ENCODE assay signal across 20 mouse cellular contexts in the genomic region with DNA sequence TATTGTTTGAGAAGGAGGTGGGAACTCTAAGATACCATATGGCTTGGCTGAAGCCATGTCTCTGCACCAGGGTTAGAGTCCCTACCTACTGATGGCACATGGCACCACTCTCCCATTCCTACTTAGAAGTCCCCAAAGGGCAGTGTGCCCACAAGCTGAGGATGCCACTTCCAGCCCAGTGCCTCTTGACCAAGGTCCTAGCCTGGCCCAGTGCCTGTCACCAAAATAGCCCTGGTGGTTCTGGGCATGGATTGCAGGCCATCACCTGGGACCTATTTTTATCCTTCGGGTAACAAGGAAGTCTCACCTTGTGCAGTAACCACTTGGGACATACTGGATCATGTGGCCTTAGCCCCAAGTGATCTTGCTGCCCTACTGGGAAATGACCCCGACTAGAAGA. TPM values are rescaled to one million over a fixed set of nuclear protein-coding genes. Genes with fewer than 3 reads are reported as not detected.
A peak's percentile ranks its signal among the peaks of the same experiment; 100 is the strongest.
DNase-seq lines count a peak whose midpoint lies in the region; ATAC-seq lines count a peak whose summit lies in the region.
"Had no signal": no experiment of that assay in that cellular context is flagged by ENCODE, and none has a peak within 500 bp of the region (broad histone marks: within the 10 kb centered on the region; RNA-seq: fewer than 3 reads in every experiment).

No protein-coding gene starts in this region.

- no peaks in the 10 kb centered on the region for H3K27me3 ChIP-seq in heart, embryonic 14.5 days (ENCODE audit: control insufficient read depth, insufficient read depth, low read length)
- H3K27me3 ChIP-seq in forebrain, embryonic 13.5 days = no peaks in the 10 kb centered on the region
- H3K27me3 ChIP-seq: embryonic facial prominence, embryonic 13.5 days; limb, embryonic 13.5 days; midbrain, embryonic 12.5 days had no signal

- 53% methylated on average over 2 of the region's 2 CpGs for WGBS in heart, embryonic 14.5 days
- 74% methylated on average over 2 of the region's 2 CpGs for WGBS in forebrain, embryonic 13.5 days

- peak overlapping the region; percentile 96 to 99 for H3K27ac ChIP-seq in heart, embryonic 14.5 days (replicated peaks in 1 of 2; ENCODE audit: control insufficient read depth in 1 of 2, insufficient read depth in 1 of 2, low read depth in 2 of 2, low read length in 2 of 2)
- no peak overlapping the region for H3K27ac ChIP-seq in forebrain, embryonic 13.5 days
- H3K27ac ChIP-seq: embryonic facial prominence, embryonic 13.5 days; hindbrain, embryonic 13.5 days; limb, embryonic 13.5 days; midbrain, embryonic 12.5 days had no signal

- intact Hi-C loops in gastrocnemius, postnatal 36 days (cut with DNase I) = no loop called here

- H3K9ac ChIP-seq in heart, embryonic 14.5 days (ENCODE audit: low read length) = peak overlapping the region; percentile 76
- no peak overlapping the region for H3K9ac ChIP-seq in forebrain, embryonic 13.5 days
- H3K9ac ChIP-seq: embryonic facial prominence, embryonic 13.5 days; hindbrain, embryonic 13.5 days; limb, embryonic 13.5 days; midbrain, embryonic 12.5 days had no signal

- H3K36me3 ChIP-seq in heart, embryonic 14.5 days (ENCODE audit: control insufficient read depth, insufficient read depth, low read length) = no peaks in the 10 kb centered on the region
- no peaks in the 10 kb centered on the region for H3K36me3 ChIP-seq in forebrain, embryonic 13.5 days (ENCODE audit: poor library complexity, severe bottlenecking)
- H3K36me3 ChIP-seq: embryonic facial prominence, embryonic 13.5 days; hindbrain, embryonic 13.5 days; limb, embryonic 13.5 days; midbrain, embryonic 12.5 days had no signal

- peak overlapping the region in 1 of 2 experiments; percentile 37; a peak in 1 of 4 replicates for H3K4me3 ChIP-seq in heart, embryonic 14.5 days (ENCODE audit: control insufficient read depth in 1 of 2, insufficient read depth in 1 of 2, low read depth in 1 of 2, low read length in 2 of 2)
- H3K4me3 ChIP-seq in forebrain, embryonic 13.5 days = no peak overlapping the region
- H3K4me3 ChIP-seq: embryonic facial prominence, embryonic 13.5 days; hindbrain, embryonic 13.5 days; limb, embryonic 13.5 days; midbrain, embryonic 12.5 days had no signal

- H3K4me1 ChIP-seq in heart, embryonic 14.5 days (ENCODE audit: control insufficient read depth in 2 of 2, insufficient read depth in 2 of 2, low read length in 2 of 2) = peaks cover 60 to 93% of the 10 kb centered on the region in 2 experiments
- no peaks in the 10 kb centered on the region for H3K4me1 ChIP-seq in forebrain, embryonic 13.5 days
- H3K4me1 ChIP-seq: embryonic facial prominence, embryonic 13.5 days; midbrain, embryonic 12.5 days had no signal

- DNase-seq in brain, adult 2 months (ENCODE audit: low read depth, low spot score) = peak; percentile 69
- DNase-seq in cerebellum, postnatal 10 days = peak; percentile 63 to 64
- peak; percentile 61 to 72 for DNase-seq in gastrocnemius, postnatal 36 days
- DNase-seq in layer of hippocampus, postnatal 25 days (ENCODE audit: extremely low spot score in 1 of 2, low spot score in 1 of 2) = no peak
- no peak for DNase-seq in spleen, postnatal 4 days (ENCODE audit: low spot score in 2 of 2)
- DNase-seq in adipocyte (ENCODE audit: low spot score) = no peak
- DNase-seq: adrenal gland, postnatal 14 days; B cell, adult 2 months; kidney, adult 11 months; kidney, postnatal 4 days; layer of hippocampus, postnatal 36 days; lung, postnatal 36 days; spleen, adult 18-20 months had no signal

- ATAC-seq in heart, embryonic 14.5 days (ENCODE audit: insufficient number of reproducible peaks, insufficient read depth, low FRiP score, low read depth) = no peak
- ATAC-seq in forebrain, embryonic 13.5 days = no peak

- H3K9me3 ChIP-seq in heart, embryonic 14.5 days (ENCODE audit: control insufficient read depth, low read length) = no peaks in the 10 kb centered on the region
- H3K9me3 ChIP-seq in forebrain, embryonic 13.5 days (replicated peaks) = no peaks in the 10 kb centered on the region
- H3K9me3 ChIP-seq: embryonic facial prominence, embryonic 13.5 days; hindbrain, embryonic 13.5 days; limb, embryonic 13.5 days; midbrain, embryonic 12.5 days had no signal

- peak overlapping the region; percentile 68 for H3K4me2 ChIP-seq in heart, embryonic 14.5 days (ENCODE audit: low read length)
- H3K4me2 ChIP-seq in forebrain, embryonic 13.5 days = no peak overlapping the region
- H3K4me2 ChIP-seq: embryonic facial prominence, embryonic 13.5 days; hindbrain, embryonic 13.5 days; limb, embryonic 13.5 days; midbrain, embryonic 12.5 days had no signal

RNA-seq across cellular contexts. Expression of a gene that starts 16.3 kb away (rescaled TPM):
- total RNA-seq in gastrocnemius, postnatal 36 days (2021) = not detected
- 21.5 and 26.4 TPM in 2 replicates for polyA plus RNA-seq in heart, embryonic 14.5 days (2014; fragmentation: Nextera tagmentation; extraction: Ambion mirVana)
- not detected for total RNA-seq in layer of hippocampus, postnatal 25 days (2021)
- polyA plus RNA-seq in forebrain, embryonic 13.5 days (2015; fragmentation: Nextera tagmentation; extraction: Ambion mirVana) = not detected in 2 replicates
- total RNA-seq: adrenal gland, postnatal 14 days; layer of hippocampus, postnatal 36 days had no signal
- polyA plus RNA-seq: embryonic facial prominence, embryonic 13.5 days; forebrain, embryonic 11.5 days; hindbrain, embryonic 13.5 days; limb, embryonic 13.5 days; midbrain, embryonic 12.5 days had no signal

RNA-seq across cellular contexts. Expression of a gene that starts 16.7 kb away (rescaled TPM):
- 1 to 10 TPM; 4.2 to 7.4 TPM for total RNA-seq in gastrocnemius, postnatal 36 days (2021)
- polyA plus RNA-seq in heart, embryonic 14.5 days (2014; fragmentation: Nextera tagmentation; extraction: Ambion mirVana) = 5.4 and 6.4 TPM in 2 replicates
- 1 to 10 TPM; 7.8 to 8.1 TPM for total RNA-seq in layer of hippocampus, postnatal 25 days (2021)
- polyA plus RNA-seq in forebrain, embryonic 13.5 days (2015; fragmentation: Nextera tagmentation; extraction: Ambion mirVana) = 15.2 and 17.2 TPM in 2 replicates

RNA-seq across cellular contexts. Expression of a gene that starts 23.2 kb away (rescaled TPM):
- total RNA-seq in gastrocnemius, postnatal 36 days (2021) = 1 to 10 TPM; 2.2 to 2.9 TPM
- polyA plus RNA-seq in heart, embryonic 14.5 days (2014; fragmentation: Nextera tagmentation; extraction: Ambion mirVana) = 338 and 417 TPM in 2 replicates
- total RNA-seq in layer of hippocampus, postnatal 25 days (2021) = 1 to 10 TPM; 1.4 to 1.5 TPM
- polyA plus RNA-seq in forebrain, embryonic 13.5 days (2015; fragmentation: Nextera tagmentation; extraction: Ambion mirVana) = 1.3 and 2.4 TPM in 2 replicates

RNA-seq across cellular contexts. Expression of a gene that starts 33.8 kb away (rescaled TPM):
- 10 to 100 TPM; 29.1 to 29.4 TPM for total RNA-seq in gastrocnemius, postnatal 36 days (2021)
- 198 and 201 TPM in 2 replicates for polyA plus RNA-seq in heart, embryonic 14.5 days (2014; fragmentation: Nextera tagmentation; extraction: Ambion mirVana)
- total RNA-seq in layer of hippocampus, postnatal 25 days (2021) = 10 to 100 TPM; 24.9 to 35.8 TPM
- polyA plus RNA-seq in forebrain, embryonic 13.5 days (2015; fragmentation: Nextera tagmentation; extraction: Ambion mirVana) = 140 and 149 TPM in 2 replicates

Comparison
In these comparisons a context has a peak if more than half of its experiments do, and no peak if none do; other contexts are left out.
1. DNase-seq: peak in brain, adult 2 months (single experiment), cerebellum, postnatal 10 days (2 of 2) and gastrocnemius, postnatal 36 days (2 of 2); none in layer of hippocampus, postnatal 25 days (0 of 2), spleen, postnatal 4 days (0 of 2) and adipocyte (single experiment).